Mouse (Mus musculus): ENCODE measurements around the gene Scgb3a1. TPM values are rescaled to one million over a fixed set of nuclear protein-coding genes. Genes with fewer than 3 reads are reported as not detected.

Gene Scgb3a1
- polyA plus RNA-seq (2012; rRNA removed) = 0.18 TPM in 1 of 2 replicates, not detected in the other

GRCm38 (mm10) chr11:49663310-49663709 is at the start of gene Scgb3a1:
Gene Scgb3a1, plus strand, starts transcription at chr11:49663610.

GRCm38 (mm10) chr11:49712555-49713335 is 49.3 kb downstream of the Scgb3a1 start, which contains the start of gene Cnot6:
Gene Cnot6, minus strand, starts transcription at chr11:49712723.

Other genes starting within 250 kb of the Scgb3a1 start
- gene Olfr1389, start 240.5 kb upstream of the Scgb3a1 start, polyA plus RNA-seq (2012; rRNA removed) = not detected in 2 replicates
- 0.14 TPM in 2 replicates for gene Olfr1388, start 227.0 kb upstream of the Scgb3a1 start, polyA plus RNA-seq (2012; rRNA removed)
- gene Olfr1387, start 208.3 kb upstream of the Scgb3a1 start, polyA plus RNA-seq (2012; rRNA removed) = not detected in 2 replicates
- not detected in 2 replicates for gene Olfr1386, start 198.6 kb upstream of the Scgb3a1 start, polyA plus RNA-seq (2012; rRNA removed)
- gene Olfr1385, start 174.5 kb upstream of the Scgb3a1 start, polyA plus RNA-seq (2012; rRNA removed) = not detected in 2 replicates
- gene Olfr1384, start 156.9 kb upstream of the Scgb3a1 start, polyA plus RNA-seq (2012; rRNA removed) = not detected in 2 replicates
- not detected in 2 replicates for gene Olfr1383, start 144.0 kb upstream of the Scgb3a1 start, polyA plus RNA-seq (2012; rRNA removed)
- not detected in 2 replicates for gene Olfr1382, start 135.4 kb upstream of the Scgb3a1 start, polyA plus RNA-seq (2012; rRNA removed)
- gene Olfr1381, start 120.2 kb upstream of the Scgb3a1 start, polyA plus RNA-seq (2012; rRNA removed) = not detected in 2 replicates
- gene Olfr1380, start 106.7 kb upstream of the Scgb3a1 start, polyA plus RNA-seq (2012; rRNA removed) = not detected in 2 replicates
- 1.8 and 2.0 TPM in 2 replicates for gene Flt4, start 54.3 kb upstream of the Scgb3a1 start, polyA plus RNA-seq (2012; rRNA removed)
- 21.8 and 26.6 TPM in 2 replicates for gene Cnot6, start 49.1 kb downstream of the Scgb3a1 start, polyA plus RNA-seq (2012; rRNA removed)
- 0.46 and 0.50 TPM in 2 replicates for gene Gfpt2, start 130.6 kb downstream of the Scgb3a1 start, polyA plus RNA-seq (2012; rRNA removed)
- 11.6 and 14.8 TPM in 2 replicates for gene Mapk9, start 183.1 kb downstream of the Scgb3a1 start, polyA plus RNA-seq (2012; rRNA removed)
- gene Rasgef1c, start 238.2 kb downstream of the Scgb3a1 start, polyA plus RNA-seq (2012; rRNA removed) = not detected in 2 replicates

Data from liver, embryonic 14 days (tissue).